Mouse (Mus musculus) bone marrow, adult 2 months (tissue): ENCODE measurements at regions not wholly inside any gene's neighbourhood (a gene's known extent, or its start where the extent isn't known, plus 50 kb on each side); places are given as distances from the start of the nearest gene placed in this dataset.

Experiments
- CTCF ChIP-seq: fragments of 200-500 bp; IDR thresholded peaks from 2 replicates; pipeline ENCODE4 v1.5.1; 2011; ENCODE audit warnings: low read length, control low read depth; ENCODE audit not compliant: control insufficient read depth, insufficient read depth
- POLR2A ChIP-seq: fragments of 200-500 bp; IDR thresholded peaks from 2 replicates; pipeline ENCODE4 v1.6.1; 2011; ENCODE audit warnings: low read depth, mild to moderate bottlenecking, control low read depth, low read length, borderline replicate concordance; ENCODE audit not compliant: control insufficient read depth

- TF ChIP-seq CTCF = no peak
- no peak for TF ChIP-seq POLR2A
Measured at GRCm38 (mm10) chr10:19510047-19510446, 81.7 kb upstream of the Ifngr1 start.
